Mouse (Mus musculus) small intestine, adult 2 months (tissue): ENCODE results near the gene Smim6.

ENCODE experiments used
- CTCF ChIP-seq: fragments of 200-500 bp; IDR thresholded peaks from 2 replicates; pipeline ENCODE4 v1.5.1; 2012; ENCODE audit warnings: low read depth, mild to moderate bottlenecking, control low read depth, inconsistent platforms, low read length, moderate library complexity, mixed read lengths; ENCODE audit not compliant: insufficient replicate concordance, insufficient read length; ENCODE audit errors: extremely low read depth
- POLR2A ChIP-seq: fragments of 200-500 bp; IDR thresholded peaks from 2 replicates; pipeline ENCODE4 v1.6.1; 2012; ENCODE audit warnings: low read depth, mild to moderate bottlenecking, control low read depth, inconsistent platforms, low read length, moderate library complexity

- TF ChIP-seq POLR2A (no peak), CTCF (no peak)
Measured at GRCm38 (mm10) chr11:115950719-115951118, 38.9 kb downstream of the Smim6 start.
